Mouse (Mus musculus): ENCODE data around the gene Arhgef33.
"Not testable (repeated sequence)": the region's sequence is repeated elsewhere in the genome, so short reads cannot be mapped to it uniquely, and the experiment has no call there.

Gene Arhgef33

DNA sequence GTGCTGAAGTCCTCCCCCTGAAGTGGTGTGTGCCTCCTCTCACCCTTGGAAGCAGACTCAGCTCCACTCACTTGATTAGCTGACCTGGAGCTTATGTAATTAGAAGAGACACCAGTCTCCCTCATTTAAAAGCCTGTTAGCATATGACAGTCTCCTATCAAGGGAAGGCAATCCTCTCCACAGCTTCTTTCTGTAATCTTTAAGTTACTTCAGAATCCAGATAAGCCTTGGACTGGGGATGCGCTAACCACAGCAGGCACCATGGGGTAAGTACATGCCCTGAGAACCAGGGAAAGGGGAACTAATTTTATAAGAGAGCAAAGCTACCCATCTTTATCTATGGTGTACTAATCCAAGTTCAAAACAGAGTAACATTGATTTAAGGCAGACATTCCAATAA, at the start of gene Arhgef33:
Arhgef33 (plus strand) TSS at position 157 of the 400 bp plus-strand sequence.
- peak; percentile 64 for DNase-seq (ENCODE audit: low spot score)

DNA sequence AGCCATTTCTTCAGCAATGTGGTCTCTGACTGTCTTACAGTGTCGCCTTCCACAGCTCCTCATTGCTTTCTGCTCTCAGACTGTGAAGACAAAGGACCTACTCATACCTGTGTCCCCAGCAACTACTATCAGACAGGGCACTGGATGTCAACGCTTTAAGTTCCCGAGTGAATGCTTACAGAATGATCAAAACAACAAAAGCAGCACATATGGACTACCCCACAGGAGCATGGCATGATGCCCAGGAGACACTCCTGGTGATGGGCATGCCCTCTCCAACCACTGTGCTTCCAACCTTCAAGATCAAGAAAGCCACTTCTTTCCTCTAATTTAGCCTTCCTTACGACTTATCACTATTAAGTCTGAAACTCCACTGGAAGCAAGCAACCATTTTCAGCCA, 40.1 kb upstream of the Arhgef33 start:
- DNase-seq (ENCODE audit: low spot score) = no peak

DNA sequence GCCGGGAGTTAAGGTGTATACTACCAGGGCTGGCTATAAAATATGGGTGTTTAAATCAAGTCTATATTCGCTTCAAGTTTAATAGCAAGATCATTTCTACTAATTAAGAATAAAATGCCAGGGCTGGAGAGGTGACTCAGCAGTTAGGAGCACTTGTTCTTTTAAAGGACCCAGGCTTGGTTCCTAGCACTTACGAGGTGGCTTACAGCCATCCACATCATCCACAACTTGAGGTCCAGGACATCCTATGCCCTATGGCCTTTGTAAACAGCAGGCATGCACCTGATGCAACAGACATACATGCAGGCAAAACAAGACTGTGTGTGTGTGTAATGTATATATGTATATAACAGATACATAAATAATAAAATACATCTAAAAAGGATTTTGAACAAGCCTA, 39.1 kb upstream of the Arhgef33 start:
- DNase-seq (ENCODE audit: low spot score) = no peak

DNA sequence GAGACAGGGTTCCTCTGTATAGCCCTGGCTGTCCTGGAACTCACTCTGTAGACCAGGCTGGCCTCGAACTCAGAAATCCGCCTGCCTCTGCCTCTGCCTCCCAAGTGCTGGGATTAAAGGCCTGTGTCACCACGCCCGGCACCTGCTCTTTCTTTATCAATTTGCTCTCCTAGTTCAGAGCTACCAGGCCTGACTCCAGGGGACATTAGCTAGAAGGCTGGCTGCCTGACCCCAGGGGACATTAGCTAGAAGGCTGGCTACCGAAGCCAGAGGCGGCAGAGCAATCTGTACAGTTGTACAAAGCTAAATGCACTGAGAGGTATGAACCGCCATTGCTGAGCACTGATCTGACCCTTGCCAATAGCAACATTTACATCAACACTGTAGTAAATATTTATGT, 36.6 kb upstream of the Arhgef33 start:
- not testable (repeated sequence) for DNase-seq (ENCODE audit: low spot score)

DNA sequence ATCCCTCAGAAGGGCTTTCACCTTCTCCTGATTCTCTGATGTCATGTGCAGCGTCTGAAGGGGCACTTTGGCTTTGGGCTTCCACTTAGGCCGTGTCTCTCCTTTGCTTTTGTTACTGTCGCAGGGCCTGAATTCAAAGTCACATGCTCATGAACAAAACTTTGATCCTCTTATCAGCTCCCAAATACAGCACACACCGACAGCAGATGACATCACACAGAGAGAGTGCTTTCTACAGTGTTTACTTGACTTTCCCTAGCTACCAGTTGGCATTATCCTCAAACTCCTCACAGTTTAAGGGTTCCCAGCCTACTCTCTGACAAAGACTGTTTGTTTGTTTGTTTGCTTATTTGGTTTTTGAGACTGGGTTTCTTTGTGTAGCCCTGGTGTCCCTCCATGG, 29.0 kb upstream of the Arhgef33 start:
- DNase-seq (ENCODE audit: low spot score) = no peak

DNA sequence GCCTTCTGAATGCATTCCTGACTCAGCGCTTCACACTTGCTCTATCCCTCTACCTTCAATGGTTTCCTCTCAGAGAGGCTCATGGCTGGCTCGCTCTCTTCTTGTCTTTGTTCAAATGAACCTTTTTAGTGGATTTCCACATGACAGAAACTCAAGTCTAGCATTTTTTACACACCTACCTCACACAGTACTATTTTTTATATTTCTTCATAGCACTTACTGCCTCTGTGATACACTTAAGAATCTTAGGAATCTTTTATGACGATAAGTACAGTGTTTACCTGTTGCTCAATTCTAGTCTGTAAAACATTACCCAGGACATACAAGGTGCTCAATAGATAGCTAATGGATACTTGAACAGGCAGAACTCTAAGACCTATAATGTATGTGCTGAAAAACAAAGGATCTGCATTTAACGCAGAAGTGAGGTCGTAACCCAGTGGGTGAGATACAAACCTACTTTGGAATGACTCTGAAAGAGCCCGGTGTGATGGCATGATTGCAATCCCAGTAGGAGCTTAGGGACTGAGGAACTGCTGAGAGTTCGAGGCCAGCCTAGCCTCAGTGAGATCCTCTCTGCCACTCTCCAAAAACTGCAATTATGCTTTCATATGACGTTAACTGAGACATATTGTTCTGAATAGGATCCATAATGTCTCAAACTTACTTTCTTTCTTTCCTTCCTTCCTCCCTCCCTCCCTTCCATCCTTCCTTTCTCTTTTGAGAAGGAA, 27.7 kb upstream of the Arhgef33 start:
- DNase-seq (ENCODE audit: low spot score) = no peak

DNA sequence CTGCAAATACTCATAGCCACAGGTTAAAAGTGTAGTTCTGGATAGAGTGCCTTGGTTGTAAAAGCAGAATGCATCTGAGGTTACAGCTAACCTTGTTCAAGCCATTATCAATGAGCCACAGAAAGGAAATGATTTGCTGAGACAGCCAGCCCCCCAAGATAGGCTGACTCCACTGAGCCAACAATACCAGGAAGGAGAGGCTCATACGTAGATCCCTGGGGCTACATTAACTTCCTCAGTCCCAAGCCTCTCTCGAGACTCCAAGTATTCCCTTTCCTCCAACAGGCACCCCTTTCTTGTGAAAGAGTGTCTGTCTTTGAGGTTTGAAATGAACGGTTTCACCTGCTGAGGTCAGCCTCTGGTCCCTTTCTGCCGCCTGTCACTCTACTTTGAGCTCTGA, 22.8 kb upstream of the Arhgef33 start:
- DNase-seq (ENCODE audit: low spot score) = no peak

DNA sequence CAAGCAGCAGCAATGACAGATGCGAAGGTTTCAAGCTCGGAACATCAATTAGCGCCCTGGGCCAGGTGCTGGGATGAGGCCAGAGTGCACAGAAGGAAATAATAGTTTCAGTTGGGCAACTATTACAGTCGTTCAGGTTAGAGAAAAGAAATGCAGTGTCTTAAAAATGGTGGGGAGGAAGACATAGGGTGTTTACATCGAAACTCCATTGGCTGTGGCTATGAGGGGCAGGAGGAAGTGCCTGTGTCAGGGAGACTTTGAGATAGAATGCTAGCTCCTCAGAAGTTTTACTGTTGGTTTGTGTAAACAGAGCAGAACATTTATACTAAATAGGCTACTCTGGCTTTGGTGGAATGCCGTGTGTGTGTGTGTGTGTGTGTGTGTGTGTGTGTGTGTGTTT, 19.2 kb upstream of the Arhgef33 start:
- DNase-seq (ENCODE audit: low spot score) = no peak

DNA sequence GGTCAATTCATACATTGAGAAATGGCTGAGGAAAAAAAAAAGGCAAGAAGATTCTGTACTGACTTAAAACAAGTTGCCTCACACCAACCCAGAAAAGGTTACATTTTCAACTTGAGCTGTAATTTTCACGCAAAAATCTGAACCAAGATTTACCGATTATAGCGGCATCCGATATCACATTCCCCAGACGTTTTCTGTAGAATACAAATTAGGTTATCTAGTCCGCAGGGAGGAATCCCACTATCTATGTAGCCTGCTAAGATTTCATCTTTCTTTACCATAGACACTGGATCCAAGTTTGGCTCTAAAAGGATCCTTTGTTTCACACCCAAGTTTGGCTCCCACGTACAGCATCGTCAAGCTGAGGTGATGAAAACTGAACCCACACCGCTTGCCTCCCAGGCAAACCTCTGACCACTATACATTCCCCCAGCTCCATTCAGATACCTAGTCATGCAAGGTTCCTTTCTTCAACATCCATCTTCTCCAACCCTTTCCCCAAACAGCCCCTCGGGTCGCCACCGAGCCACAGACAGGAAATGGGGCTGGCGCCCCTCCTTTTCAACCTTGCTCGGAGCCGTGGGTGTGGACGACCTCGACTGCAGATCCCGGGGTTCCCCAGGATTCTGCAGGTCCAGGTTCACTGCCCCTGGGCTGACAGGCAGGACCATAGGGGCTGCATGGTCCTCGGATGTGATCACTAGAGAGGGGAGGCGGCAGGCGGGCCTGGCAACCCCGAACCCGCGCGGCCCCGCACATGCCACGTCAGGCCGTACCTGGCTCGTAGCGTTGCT, 17.7 kb upstream of the Arhgef33 start:
- no peak for DNase-seq (ENCODE audit: low spot score)

DNA sequence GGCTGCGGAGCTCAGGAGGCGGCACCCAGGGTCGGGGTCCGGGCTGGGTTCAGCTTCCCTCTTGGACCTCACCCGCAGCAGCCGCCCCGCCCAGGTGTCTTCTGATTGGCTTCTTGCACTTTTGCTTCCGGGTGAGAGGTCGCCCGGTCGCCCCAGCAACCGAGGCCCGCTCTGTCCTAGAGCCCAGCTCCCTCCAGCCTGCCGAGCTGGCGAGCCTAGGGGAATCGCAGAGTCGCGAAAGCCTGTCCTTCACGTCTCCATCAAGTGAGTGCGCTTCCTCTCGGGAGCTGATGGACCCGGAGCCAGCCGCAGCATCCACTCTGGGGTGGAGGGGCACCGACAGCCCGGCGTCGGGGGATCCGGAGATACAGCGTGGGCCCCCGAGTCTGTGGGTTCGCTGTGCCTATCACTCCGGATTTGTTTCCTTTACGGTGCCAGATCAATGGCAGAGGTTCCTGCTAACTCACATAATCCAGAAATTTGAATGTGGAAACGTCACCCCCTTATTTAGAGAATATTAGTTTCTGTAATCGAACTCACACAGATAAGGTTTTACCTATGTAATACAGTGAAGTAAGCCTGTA, 17.0 kb upstream of the Arhgef33 start, which contains the start of the genes Morn2 and Dhx57:
Morn2 (plus strand) TSS at position 130 of the 584 bp plus-strand sequence.
Dhx57 (minus strand) TSS at position 403 of the 584 bp plus-strand sequence.
- DNase-seq (ENCODE audit: low spot score) = peak; percentile 96

DNA sequence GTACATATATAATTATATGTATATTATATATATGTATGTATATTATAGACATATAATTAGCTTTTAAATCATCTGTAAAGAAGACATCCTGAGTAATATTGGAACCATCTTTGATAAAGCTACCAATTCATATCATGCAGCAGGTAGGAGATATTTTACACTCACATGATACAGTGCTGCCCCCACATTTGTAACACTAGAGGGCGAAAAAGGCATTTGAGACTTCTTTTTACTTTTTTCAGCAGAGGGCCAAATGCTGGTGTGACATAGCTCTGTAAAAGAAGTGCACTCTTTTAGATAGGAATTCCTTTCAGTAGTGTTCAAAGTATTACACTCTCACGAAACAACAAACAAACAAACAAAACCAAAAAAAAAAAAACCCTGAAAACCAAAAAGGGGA, 16.1 kb upstream of the Arhgef33 start:
- DNase-seq (ENCODE audit: low spot score) = peak; percentile 86

DNA sequence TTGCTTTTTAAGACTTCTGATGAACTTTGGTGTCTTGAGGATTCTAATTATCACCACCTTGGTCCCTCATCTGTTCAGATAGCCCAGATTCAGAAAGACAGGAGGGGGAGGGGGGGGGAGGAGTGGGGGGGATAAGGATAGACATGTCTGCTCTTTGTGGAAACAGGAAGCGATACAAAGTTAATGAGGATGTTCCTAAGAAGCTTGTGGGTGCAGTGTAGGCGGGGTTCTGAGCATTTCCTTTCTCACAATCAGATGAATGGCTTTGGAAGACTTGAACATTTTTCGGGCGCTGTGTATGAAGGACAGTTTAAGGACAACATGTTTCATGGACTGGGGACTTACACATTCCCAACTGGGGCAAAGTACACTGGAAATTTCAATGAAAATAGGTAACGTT, 11.9 kb upstream of the Arhgef33 start:
- no peak for DNase-seq (ENCODE audit: low spot score)

DNA sequence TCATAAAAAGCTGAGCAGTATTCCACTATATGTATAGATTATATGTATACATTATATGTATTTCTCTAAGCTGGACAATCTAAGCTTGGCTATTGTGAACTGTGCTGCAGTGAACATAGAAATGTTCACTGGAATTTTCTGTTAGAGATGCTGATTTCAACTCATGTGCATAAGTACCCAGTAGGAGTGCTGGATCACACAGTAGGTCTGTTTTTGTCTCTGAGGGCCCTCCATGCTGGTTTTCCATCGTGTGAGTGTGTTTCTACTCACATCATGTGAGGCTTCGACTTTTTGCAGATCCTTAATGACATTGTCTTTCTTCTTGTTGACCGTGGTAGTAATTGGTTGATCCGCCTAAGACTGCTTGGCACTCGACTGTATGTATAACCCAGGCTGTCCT, 8.4 kb upstream of the Arhgef33 start:
- no peak for DNase-seq (ENCODE audit: low spot score)

DNA sequence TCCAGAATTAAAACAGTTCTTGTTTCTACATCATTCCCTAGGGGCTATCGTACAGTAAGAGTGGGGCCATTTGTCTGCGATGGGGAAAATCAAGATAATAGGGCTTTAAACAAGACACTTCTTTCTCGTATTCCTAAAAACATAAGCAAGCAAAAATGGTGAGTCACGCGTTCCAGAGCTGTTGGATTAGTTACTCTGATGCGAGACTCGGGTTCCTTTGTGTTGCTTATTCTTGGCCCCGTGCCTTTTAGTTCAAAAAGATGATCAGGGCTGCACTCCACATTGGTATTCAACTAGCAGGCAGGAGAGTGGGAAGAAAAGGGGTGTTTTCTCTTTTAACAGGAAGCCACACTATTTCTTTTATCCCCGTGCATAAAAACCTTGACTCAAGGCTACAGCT, 4.6 kb downstream of the Arhgef33 start:
- no peak for DNase-seq (ENCODE audit: low spot score)

DNA sequence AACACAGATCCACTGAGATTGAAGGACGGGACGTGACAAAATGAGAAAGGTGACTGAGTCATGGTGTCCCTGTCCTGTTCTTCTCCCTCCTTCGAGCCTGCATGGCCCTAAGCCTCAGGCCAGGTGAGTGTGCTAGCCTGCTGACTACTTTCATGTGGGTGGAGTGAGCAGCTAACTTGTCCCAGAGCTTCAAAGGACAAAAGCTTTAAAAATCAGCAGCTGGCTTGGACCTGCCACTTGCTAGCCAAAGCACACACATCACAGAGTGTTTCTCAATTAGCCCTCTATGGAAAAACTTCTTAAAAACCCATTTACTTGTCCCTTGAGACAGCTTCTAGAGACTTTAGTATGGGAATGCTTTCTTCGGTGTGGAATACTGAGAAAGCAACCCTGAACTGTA, 5.2 kb downstream of the Arhgef33 start:
- DNase-seq (ENCODE audit: low spot score) = no peak

DNA sequence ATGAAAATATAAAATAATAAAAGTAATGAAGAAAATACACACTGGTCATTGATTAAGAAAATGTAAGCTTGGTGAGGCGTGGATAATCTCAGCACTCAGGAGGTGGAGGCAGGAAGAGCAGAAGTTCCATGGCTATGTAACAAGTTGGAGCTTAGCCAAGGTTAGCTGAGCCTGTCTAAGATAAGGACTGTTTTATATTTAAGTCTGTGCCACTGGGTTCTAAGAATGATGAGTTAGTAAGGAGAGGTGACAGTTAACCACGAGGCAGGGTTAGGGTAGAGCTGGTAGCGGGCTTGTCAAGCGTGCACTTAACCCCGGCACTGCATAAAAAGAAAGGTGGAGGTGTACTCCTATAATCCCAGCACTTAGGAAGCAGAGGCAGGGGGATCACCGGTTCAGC, 15.0 kb downstream of the Arhgef33 start:
- no peak for DNase-seq (ENCODE audit: low spot score)

DNA sequence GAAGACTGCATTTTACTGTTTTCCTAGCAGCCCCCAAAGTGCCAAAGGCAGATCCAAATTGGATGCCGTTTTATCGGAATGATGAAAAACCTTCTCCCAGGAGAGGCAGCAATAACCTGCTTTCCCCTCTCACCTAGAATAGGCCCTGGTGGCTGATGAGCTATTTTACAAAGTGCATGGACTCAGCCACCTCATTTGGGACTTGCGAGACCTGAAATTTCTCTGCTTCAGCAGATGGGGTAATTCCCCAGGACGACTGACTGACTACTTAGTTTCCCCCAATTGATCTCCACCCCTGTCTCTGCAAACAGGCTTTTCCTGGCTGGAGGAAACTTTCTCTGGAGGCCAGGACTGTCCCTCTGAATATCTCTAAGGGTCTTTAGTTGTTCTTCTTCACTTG, 15.8 kb downstream of the Arhgef33 start:
- DNase-seq (ENCODE audit: low spot score) = no peak

DNA sequence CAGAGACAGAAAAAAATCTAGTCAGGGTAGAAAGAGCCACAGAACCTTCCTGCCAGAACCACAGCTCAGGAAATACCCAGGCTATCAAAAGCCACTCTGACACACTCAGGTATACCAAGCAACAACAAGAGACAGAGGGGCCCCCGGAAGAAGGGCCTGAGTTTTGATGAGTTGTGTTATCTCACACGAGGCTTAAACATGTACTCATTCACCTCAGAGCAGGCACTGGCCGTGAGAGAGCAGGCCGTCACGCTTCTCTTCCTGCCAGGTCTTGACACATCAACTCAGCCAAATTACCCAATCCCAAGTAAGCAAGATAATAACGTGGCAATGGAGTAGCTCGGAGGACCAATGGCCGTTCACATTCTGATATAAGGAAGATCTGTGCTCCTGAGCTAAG, 16.5 kb downstream of the Arhgef33 start:
- DNase-seq (ENCODE audit: low spot score) = no peak

DNA sequence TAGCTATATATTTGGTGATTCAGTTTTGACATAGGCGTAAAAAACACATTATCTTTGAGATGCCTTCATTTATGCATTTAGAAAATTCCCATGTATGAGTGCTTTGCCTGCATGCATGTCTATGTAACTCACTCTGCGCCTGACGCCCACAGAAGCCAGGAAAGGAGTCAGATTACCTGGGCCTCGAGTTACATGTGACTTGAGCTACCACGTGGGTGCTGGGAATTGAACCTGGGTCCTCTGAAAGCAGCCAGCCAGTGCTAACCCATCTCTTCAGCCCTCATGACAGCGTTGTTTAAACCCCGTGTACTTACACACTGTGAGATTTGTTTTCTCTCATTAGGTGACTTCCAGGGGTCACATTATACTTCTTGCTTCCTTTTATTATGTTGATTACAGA, 17.3 kb downstream of the Arhgef33 start:
- no peak for DNase-seq (ENCODE audit: low spot score)

DNA sequence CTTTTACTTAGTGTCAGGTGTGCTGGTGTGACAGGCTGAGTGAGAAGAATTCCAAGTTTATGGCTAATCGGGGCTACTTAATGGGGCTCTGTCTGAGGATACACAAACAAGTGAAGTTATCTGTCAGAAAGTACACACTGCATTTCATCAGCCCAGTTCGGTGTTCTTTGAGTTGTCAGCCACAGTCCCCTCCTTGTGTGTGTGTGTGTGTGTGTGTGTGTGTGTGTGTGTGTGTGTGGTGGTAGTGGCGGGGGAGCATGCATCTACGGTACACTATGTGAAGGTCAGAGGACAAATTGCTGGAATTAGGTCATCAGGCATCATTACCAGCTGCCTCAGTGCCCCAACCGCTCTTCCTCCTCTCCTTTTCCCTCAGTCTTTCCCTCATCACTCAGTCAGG, 18.2 kb downstream of the Arhgef33 start:
- DNase-seq (ENCODE audit: low spot score) = no peak

DNA sequence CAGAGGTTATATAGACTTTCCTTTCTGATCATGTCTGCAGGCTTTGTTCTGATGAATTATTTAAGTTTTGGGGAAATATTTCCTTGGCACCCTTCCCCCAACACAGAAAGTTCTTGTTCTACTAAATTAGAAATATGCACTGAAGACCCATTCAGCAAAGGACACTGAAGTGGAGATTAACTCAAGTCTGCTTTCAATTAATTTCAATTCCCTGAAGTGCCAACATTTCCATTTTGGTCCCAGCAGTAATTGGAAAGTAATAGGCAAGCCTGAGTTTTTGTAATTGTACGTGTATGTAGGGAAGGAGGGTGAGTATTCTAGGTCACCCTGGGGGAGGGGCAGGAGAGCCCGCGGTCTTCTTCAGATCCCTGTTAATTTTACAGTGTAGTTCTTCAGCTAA, 19.2 kb downstream of the Arhgef33 start:
- DNase-seq (ENCODE audit: low spot score) = peak; percentile 68

DNA sequence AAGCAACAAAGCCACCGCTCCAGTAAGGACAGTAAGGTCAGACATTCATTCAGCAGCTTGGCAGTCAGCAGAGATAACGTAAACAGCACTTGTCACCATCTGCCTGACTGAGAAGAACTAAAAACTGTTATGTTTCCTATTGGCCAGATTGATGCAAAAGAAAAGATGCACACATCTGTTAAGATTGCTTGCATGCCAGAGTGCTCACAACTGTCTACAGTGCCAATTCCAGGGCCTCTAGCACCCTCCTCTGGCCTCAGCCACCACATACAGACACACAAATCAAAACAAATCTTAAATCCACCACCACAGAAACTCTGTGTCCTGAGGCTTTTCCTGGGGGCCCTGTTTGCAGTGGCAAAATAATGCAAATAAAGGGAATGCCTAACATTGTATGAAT, 25.2 kb downstream of the Arhgef33 start:
- peak; percentile 50 for DNase-seq (ENCODE audit: low spot score)

DNA sequence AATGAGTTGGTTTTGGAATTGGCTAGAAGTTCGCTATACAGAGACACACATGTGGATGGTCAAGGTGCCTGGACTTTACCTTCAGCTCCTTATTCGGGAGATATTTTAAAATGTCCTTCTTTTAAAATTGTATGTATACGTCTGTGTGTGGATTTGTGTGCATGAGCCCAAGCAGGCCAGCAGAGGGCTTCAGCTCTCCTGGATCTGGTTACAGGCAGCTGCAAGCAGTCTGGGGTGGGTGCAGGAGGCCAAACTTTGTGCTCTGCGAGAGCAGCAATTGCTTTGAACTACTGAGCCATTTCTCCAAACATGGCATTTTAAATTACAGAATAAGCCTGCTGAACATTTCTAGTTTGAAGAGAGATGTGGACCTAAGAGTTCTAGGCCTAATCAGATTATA, 38.1 kb downstream of the Arhgef33 start:
- no peak for DNase-seq (ENCODE audit: low spot score)

Measured in retina, embryonic 14.5 days (tissue).